Mouse (Mus musculus): ENCODE results near the gene Lrrc4. TPM values are rescaled to one million over a fixed set of nuclear protein-coding genes. Genes with fewer than 3 reads are reported as not detected.

Gene Lrrc4
- polyA plus RNA-seq (2015; fragmentation: Illumina TruSeq; extraction: RNeasy Lipid Tissue Mini Kit (QIAGEN cat#74804); ENCODE audit: low read depth, low replicate concordance): 66.7 TPM

DNA sequence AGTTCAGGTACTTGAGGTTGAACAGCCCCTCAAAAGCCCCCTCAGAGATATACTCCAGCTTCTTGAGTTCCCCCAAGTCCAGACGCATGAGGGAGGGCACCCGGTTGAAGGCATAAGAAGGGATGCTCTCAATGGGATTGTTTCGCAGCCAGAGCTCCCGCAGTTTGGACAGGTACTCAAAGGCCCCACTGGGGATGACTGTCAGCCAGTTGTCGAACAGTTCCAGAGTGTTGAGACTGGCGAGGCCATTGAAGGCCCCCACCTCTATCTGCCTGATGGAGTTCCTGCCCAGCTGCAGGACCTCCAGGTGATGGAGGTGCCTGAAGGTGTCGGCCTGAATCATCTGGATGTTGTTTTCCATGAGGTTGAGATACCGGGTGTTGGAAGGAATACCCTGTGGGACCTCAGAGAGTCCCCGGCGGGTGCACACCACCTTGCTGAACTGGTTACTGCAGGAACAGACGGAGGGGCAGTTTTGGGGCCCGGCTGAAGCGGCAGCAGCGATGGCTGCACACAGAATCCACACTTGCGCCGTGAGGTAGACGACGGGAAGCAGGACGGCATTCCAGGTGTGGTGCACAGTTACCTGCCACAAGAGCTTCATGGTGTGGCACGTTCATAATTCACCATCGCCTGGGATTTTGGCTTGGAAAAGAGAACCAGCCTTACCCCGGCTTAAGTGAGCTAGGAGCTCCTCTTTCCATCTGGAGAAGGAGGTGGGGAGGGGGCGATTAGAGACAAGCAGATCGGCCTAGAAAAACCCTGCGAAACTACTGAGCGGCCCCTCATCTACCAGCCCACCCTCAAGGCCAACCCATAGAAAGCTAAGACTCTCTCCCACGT lies at the start of gene Lrrc4:
Gene Lrrc4 (minus strand): TSS at position 737 of the 843 bp plus-strand sequence.

Other genes starting within 250 kb of the Lrrc4 start
- not detected for gene Lep, start 228.5 kb upstream of the Lrrc4 start, polyA plus RNA-seq (2015; fragmentation: Illumina TruSeq; extraction: RNeasy Lipid Tissue Mini Kit (QIAGEN cat#74804); ENCODE audit: low read depth, low replicate concordance)

Data from brain, adult 10 weeks (tissue).